Mouse (Mus musculus): ENCODE measurements around the gene 4933425L06Rik. TPM values are rescaled to one million over a fixed set of nuclear protein-coding genes. Genes with fewer than 3 reads are reported as not detected.
A peak's percentile ranks its signal among the peaks of the same experiment; 100 is the strongest.

The 4933425L06Rik gene
- polyA plus RNA-seq, 1 experiment from 2014 or later, result not detected

- Histone ChIP-seq H3K4me3 (ENCODE audit: low read depth, low read length) (no peak overlapping the region), H3K9me3 (ENCODE audit: control insufficient read depth, low read depth, low read length) (no peaks in the 10 kb centered on the region), H3K9ac (replicated peaks; ENCODE audit: low read depth, low read length) (no peak overlapping the region), H3K4me1 (ENCODE audit: control insufficient read depth, insufficient read depth, low read length) (no peaks in the 10 kb centered on the region), H3K27me3 (ENCODE audit: control insufficient read depth, insufficient read depth, low read length) (no peaks in the 10 kb centered on the region), H3K27ac (ENCODE audit: low read length) (no peak overlapping the region), H3K4me2 (replicated peaks; ENCODE audit: low read depth, low read length) (no peak overlapping the region), H3K36me3 (ENCODE audit: control insufficient read depth, insufficient read depth, low read length) (no peaks in the 10 kb centered on the region)
- ATAC-seq (ENCODE audit: insufficient number of reproducible peaks, insufficient read depth, low FRiP score, low read depth), result no peak
- 72% methylated on average over 2 of the region's 2 CpGs for WGBS
Observed at GRCm38 (mm10) chr13:105104385-105104784, 22.5 kb downstream of the 4933425L06Rik start.

- no peak for ATAC-seq (ENCODE audit: insufficient number of reproducible peaks, insufficient read depth, low FRiP score, low read depth)
- WGBS, result 84% methylated on average over 6 of the region's 6 CpGs
Observed at GRCm38 (mm10) chr13:105111599-105111998, 29.7 kb downstream of the 4933425L06Rik start.

GRCm38 (mm10) chr13:105121617-105122016 is 39.7 kb downstream of the 4933425L06Rik start:
- Histone ChIP-seq H3K27me3 (ENCODE audit: control insufficient read depth, insufficient read depth, low read length) (no peaks in the 10 kb centered on the region), H3K9ac (replicated peaks; ENCODE audit: low read depth, low read length) (no peak overlapping the region), H3K36me3 (ENCODE audit: control insufficient read depth, insufficient read depth, low read length) (no peaks in the 10 kb centered on the region), H3K4me3 (ENCODE audit: low read depth, low read length) (no peak overlapping the region), H3K4me1 (ENCODE audit: control insufficient read depth, insufficient read depth, low read length) (no peaks in the 10 kb centered on the region), H3K4me2 (replicated peaks; ENCODE audit: low read depth, low read length) (no peak overlapping the region), H3K27ac (ENCODE audit: low read length) (no peak overlapping the region), H3K9me3 (ENCODE audit: control insufficient read depth, low read depth, low read length) (no peaks in the 10 kb centered on the region)
- ATAC-seq (ENCODE audit: insufficient number of reproducible peaks, insufficient read depth, low FRiP score, low read depth), result peak; percentile 42; the same call in 1 of the 2 replicates

More at GRCm38 (mm10) chr13:105111599-105111998, 29.7 kb downstream of the 4933425L06Rik start:
- H3K36me3 ChIP-seq (ENCODE audit: control insufficient read depth, insufficient read depth, low read length), result no peaks in the 10 kb centered on the region
- no peak overlapping the region for H3K27ac ChIP-seq (ENCODE audit: low read length)
- no peak overlapping the region for H3K4me3 ChIP-seq (ENCODE audit: low read depth, low read length)
- no peaks in the 10 kb centered on the region for H3K4me1 ChIP-seq (ENCODE audit: control insufficient read depth, insufficient read depth, low read length)
- no peak overlapping the region for H3K4me2 ChIP-seq (replicated peaks; ENCODE audit: low read depth, low read length)
- H3K9me3 ChIP-seq (ENCODE audit: control insufficient read depth, low read depth, low read length), result no peaks in the 10 kb centered on the region
- no peaks in the 10 kb centered on the region for H3K27me3 ChIP-seq (ENCODE audit: control insufficient read depth, insufficient read depth, low read length)
- H3K9ac ChIP-seq (replicated peaks; ENCODE audit: low read depth, low read length), result no peak overlapping the region

GRCm38 (mm10) chr13:105122092-105122491 is 40.2 kb downstream of the 4933425L06Rik start:
- no peaks in the 10 kb centered on the region for H3K27me3 ChIP-seq (ENCODE audit: control insufficient read depth, insufficient read depth, low read length)
- no peak overlapping the region for H3K9ac ChIP-seq (replicated peaks; ENCODE audit: low read depth, low read length)
- no peak overlapping the region for H3K27ac ChIP-seq (ENCODE audit: low read length)
- ATAC-seq (ENCODE audit: insufficient number of reproducible peaks, insufficient read depth, low FRiP score, low read depth), result no peak
- H3K4me2 ChIP-seq (replicated peaks; ENCODE audit: low read depth, low read length), result no peak overlapping the region
- 75% methylated on average over 3 of the region's 3 CpGs for WGBS
- H3K36me3 ChIP-seq (ENCODE audit: control insufficient read depth, insufficient read depth, low read length), result no peaks in the 10 kb centered on the region
- H3K9me3 ChIP-seq (ENCODE audit: control insufficient read depth, low read depth, low read length), result no peaks in the 10 kb centered on the region
- H3K4me1 ChIP-seq (ENCODE audit: control insufficient read depth, insufficient read depth, low read length), result no peaks in the 10 kb centered on the region
- no peak overlapping the region for H3K4me3 ChIP-seq (ENCODE audit: low read depth, low read length)

GRCm38 (mm10) chr13:105130080-105130479 is 48.2 kb downstream of the 4933425L06Rik start:
- Histone ChIP-seq H3K4me1 (ENCODE audit: control insufficient read depth, insufficient read depth, low read length) (no peaks in the 10 kb centered on the region), H3K27me3 (ENCODE audit: control insufficient read depth, insufficient read depth, low read length) (no peaks in the 10 kb centered on the region), H3K36me3 (ENCODE audit: control insufficient read depth, insufficient read depth, low read length) (no peaks in the 10 kb centered on the region), H3K4me2 (replicated peaks; ENCODE audit: low read depth, low read length) (no peak overlapping the region), H3K4me3 (ENCODE audit: low read depth, low read length) (no peak overlapping the region), H3K27ac (ENCODE audit: low read length) (no peak overlapping the region), H3K9ac (replicated peaks; ENCODE audit: low read depth, low read length) (no peak overlapping the region), H3K9me3 (ENCODE audit: control insufficient read depth, low read depth, low read length) (no peaks in the 10 kb centered on the region)
- no peak for ATAC-seq (ENCODE audit: insufficient number of reproducible peaks, insufficient read depth, low FRiP score, low read depth)
- 83% methylated on average over 6 of the region's 6 CpGs for WGBS

GRCm38 (mm10) chr13:105132370-105132769 is 50.4 kb downstream of the 4933425L06Rik start:
- no peak overlapping the region for H3K4me2 ChIP-seq (replicated peaks; ENCODE audit: low read depth, low read length)
- no peak overlapping the region for H3K4me3 ChIP-seq (ENCODE audit: low read depth, low read length)
- whole genome bisulfite sequencing, result 68% methylated on average over 6 of the region's 6 CpGs
- no peaks in the 10 kb centered on the region for H3K36me3 ChIP-seq (ENCODE audit: control insufficient read depth, insufficient read depth, low read length)
- no peaks in the 10 kb centered on the region for H3K27me3 ChIP-seq (ENCODE audit: control insufficient read depth, insufficient read depth, low read length)
- no peaks in the 10 kb centered on the region for H3K9me3 ChIP-seq (ENCODE audit: control insufficient read depth, low read depth, low read length)
- no peak overlapping the region for H3K27ac ChIP-seq (ENCODE audit: low read length)
- no peak for ATAC-seq (ENCODE audit: insufficient number of reproducible peaks, insufficient read depth, low FRiP score, low read depth)
- H3K9ac ChIP-seq (replicated peaks; ENCODE audit: low read depth, low read length), result no peak overlapping the region
- no peaks in the 10 kb centered on the region for H3K4me1 ChIP-seq (ENCODE audit: control insufficient read depth, insufficient read depth, low read length)

- no peak for ATAC-seq (ENCODE audit: insufficient number of reproducible peaks, insufficient read depth, low FRiP score, low read depth)
- 85% methylated on average over 2 of the region's 2 CpGs for WGBS
Observed at GRCm38 (mm10) chr13:105132776-105133175, 50.9 kb downstream of the 4933425L06Rik start.

GRCm38 (mm10) chr13:105134397-105134796 is 52.5 kb downstream of the 4933425L06Rik start:
- ATAC-seq (ENCODE audit: insufficient number of reproducible peaks, insufficient read depth, low FRiP score, low read depth), result no peak
- no peak overlapping the region for H3K27ac ChIP-seq (ENCODE audit: low read length)
- H3K9ac ChIP-seq (replicated peaks; ENCODE audit: low read depth, low read length), result no peak overlapping the region
- H3K36me3 ChIP-seq (ENCODE audit: control insufficient read depth, insufficient read depth, low read length), result no peaks in the 10 kb centered on the region
- WGBS, result 44% methylated on average over 5 of the region's 5 CpGs
- no peaks in the 10 kb centered on the region for H3K4me1 ChIP-seq (ENCODE audit: control insufficient read depth, insufficient read depth, low read length)
- no peak overlapping the region for H3K4me3 ChIP-seq (ENCODE audit: low read depth, low read length)
- no peaks in the 10 kb centered on the region for H3K27me3 ChIP-seq (ENCODE audit: control insufficient read depth, insufficient read depth, low read length)
- no peak overlapping the region for H3K4me2 ChIP-seq (replicated peaks; ENCODE audit: low read depth, low read length)
- H3K9me3 ChIP-seq (ENCODE audit: control insufficient read depth, low read depth, low read length), result no peaks in the 10 kb centered on the region

More at GRCm38 (mm10) chr13:105132776-105133175, 50.9 kb downstream of the 4933425L06Rik start:
- Histone ChIP-seq H3K27me3 (ENCODE audit: control insufficient read depth, insufficient read depth, low read length) (no peaks in the 10 kb centered on the region), H3K4me1 (ENCODE audit: control insufficient read depth, insufficient read depth, low read length) (no peaks in the 10 kb centered on the region), H3K9ac (replicated peaks; ENCODE audit: low read depth, low read length) (no peak overlapping the region), H3K36me3 (ENCODE audit: control insufficient read depth, insufficient read depth, low read length) (no peaks in the 10 kb centered on the region), H3K4me2 (replicated peaks; ENCODE audit: low read depth, low read length) (no peak overlapping the region), H3K9me3 (ENCODE audit: control insufficient read depth, low read depth, low read length) (no peaks in the 10 kb centered on the region), H3K4me3 (ENCODE audit: low read depth, low read length) (no peak overlapping the region), H3K27ac (ENCODE audit: low read length) (no peak overlapping the region)

- Histone ChIP-seq H3K4me1 (ENCODE audit: control insufficient read depth, insufficient read depth, low read length) (no peaks in the 10 kb centered on the region), H3K4me3 (ENCODE audit: low read depth, low read length) (no peak overlapping the region), H3K9ac (replicated peaks; ENCODE audit: low read depth, low read length) (no peak overlapping the region), H3K9me3 (ENCODE audit: control insufficient read depth, low read depth, low read length) (no peaks in the 10 kb centered on the region), H3K36me3 (ENCODE audit: control insufficient read depth, insufficient read depth, low read length) (no peaks in the 10 kb centered on the region), H3K27me3 (ENCODE audit: control insufficient read depth, insufficient read depth, low read length) (no peaks in the 10 kb centered on the region), H3K4me2 (replicated peaks; ENCODE audit: low read depth, low read length) (no peak overlapping the region), H3K27ac (ENCODE audit: low read length) (no peak overlapping the region)
- WGBS, result 54% methylated on average over 4 of the region's 4 CpGs
- ATAC-seq (ENCODE audit: insufficient number of reproducible peaks, insufficient read depth, low FRiP score, low read depth), result peak; percentile 87
Observed at GRCm38 (mm10) chr13:105139881-105140280, 58.0 kb downstream of the 4933425L06Rik start.
